Mouse (Mus musculus) midbrain, embryonic 10.5 days (tissue): ENCODE results near the gene Mas1. TPM values are rescaled to one million over a fixed set of nuclear protein-coding genes. Genes with fewer than 3 reads are reported as not detected.

ENCODE experiments used
- DNase-seq: peaks from one replicate; pipeline ENCODE4 v3.0.0-alpha.2; 2017; ENCODE audit warnings: low spot score
- H3K27ac ChIP-seq: fragments of 300-500 bp; sonication (generic); replicated peaks from 2 replicates; pipeline ENCODE4 v1.5.1; 2016; ENCODE audit warnings: mild to moderate bottlenecking
- H3K27me3 ChIP-seq: fragments of 300-500 bp; sonication (generic); 2 replicates; pipeline ENCODE4 v1.6.1; 2016; ENCODE audit warnings: low read depth, mild to moderate bottlenecking; ENCODE audit not compliant: poor library complexity, severe bottlenecking
- H3K36me3 ChIP-seq: fragments of 300-500 bp; sonication (generic); 2 replicates; pipeline ENCODE4 v1.6.1; 2016; ENCODE audit warnings: mild to moderate bottlenecking, moderate library complexity
- H3K4me1 ChIP-seq: fragments of 300-500 bp; sonication (generic); 2 replicates; pipeline ENCODE4 v1.6.1; 2016
- H3K4me3 ChIP-seq: fragments of 300-500 bp; sonication (generic); 2 replicates; pipeline ENCODE4 v1.5.1; 2016; ENCODE audit warnings: mild to moderate bottlenecking, moderate library complexity
- H3K9me3 ChIP-seq: fragments of 300-500 bp; sonication (generic); replicated peaks from 2 replicates; pipeline ENCODE4 v1.6.1; 2016; ENCODE audit warnings: mild to moderate bottlenecking
- WGBS: fragments of 180-500 bp; shearing (Covaris S2); methylation state at CpG from one replicate; pipeline ENCODE4 v1.1.7; 2016; 5-methylcytosine and 5-hydroxymethylcytosine counted together
- polyA plus RNA-seq: library from polyadenylated mRNA; unstranded; fragments of >200 nt; fragmentation: Nextera tagmentation; extraction: Ambion mirVana; gene quantifications from 2 replicates; pipeline ENCODE4 v1.2.1, GENCODE M21; 2016

Mas1 gene
- polyA plus RNA-seq, 1 experiment from 2014 or later: 0.27 TPM

DNA sequence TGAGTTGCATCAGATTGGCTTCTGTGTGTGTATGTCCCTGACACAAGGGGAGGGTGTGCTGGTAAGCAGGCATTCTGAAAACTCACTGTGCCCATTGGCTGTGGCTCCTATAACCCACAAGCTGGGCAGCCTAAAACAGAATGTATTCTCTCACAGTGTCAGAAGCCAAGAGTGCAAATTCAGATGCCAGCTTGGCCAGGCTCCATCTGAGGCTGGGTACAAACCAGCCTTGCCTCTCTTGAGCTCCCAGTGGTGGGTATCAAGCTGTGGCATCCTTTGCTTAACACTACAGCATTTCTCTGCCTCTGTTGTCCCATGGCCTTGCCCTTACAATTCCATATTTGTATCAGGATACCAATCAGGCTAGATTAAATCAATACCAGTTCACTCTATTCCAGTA lies 3.8 kb downstream of the Mas1 start:
- Histone ChIP-seq H3K9me3 (no peaks in the 10 kb centered on the region), H3K27ac (no peak overlapping the region), H3K4me1 (no peaks in the 10 kb centered on the region), H3K27me3 (no peaks in the 10 kb centered on the region), H3K4me3 (no peak overlapping the region), H3K36me3 (no peaks in the 10 kb centered on the region)
- DNase-seq: no peak

DNA sequence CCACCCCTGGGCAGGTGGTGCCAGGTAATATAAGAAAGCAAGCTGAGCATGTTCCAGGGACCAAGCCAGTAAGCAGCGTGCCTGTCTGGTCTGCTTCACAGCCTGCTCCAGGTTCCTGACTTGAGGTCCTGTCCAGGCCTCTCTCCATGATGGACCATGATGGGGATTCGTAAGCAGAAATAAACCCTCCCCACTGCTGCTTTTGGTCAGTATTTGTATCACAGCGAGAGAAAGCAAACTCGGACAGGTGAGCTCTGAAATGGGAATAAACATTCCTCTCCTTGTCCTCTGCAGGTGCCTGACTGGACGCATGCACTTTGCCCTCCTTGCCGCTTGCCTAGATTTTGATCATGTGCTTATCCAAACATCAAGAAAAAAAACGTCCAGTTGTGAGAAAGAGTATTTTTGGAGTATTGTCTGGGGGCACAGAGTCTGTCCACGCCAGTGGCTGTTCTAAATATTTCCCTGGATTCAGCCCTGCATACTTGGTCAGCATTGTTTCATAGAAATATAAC lies 8.9 kb downstream of the Mas1 start:
- H3K36me3 ChIP-seq: no peaks in the 10 kb centered on the region
- DNase-seq: no peak
- no peaks in the 10 kb centered on the region for H3K4me1 ChIP-seq
- H3K4me3 ChIP-seq: no peak overlapping the region
- H3K27me3 ChIP-seq: no peaks in the 10 kb centered on the region
- H3K9me3 ChIP-seq: no peaks in the 10 kb centered on the region
- H3K27ac ChIP-seq: no peak overlapping the region
- WGBS: 81% methylated on average over 8 of the region's 8 CpGs

DNA sequence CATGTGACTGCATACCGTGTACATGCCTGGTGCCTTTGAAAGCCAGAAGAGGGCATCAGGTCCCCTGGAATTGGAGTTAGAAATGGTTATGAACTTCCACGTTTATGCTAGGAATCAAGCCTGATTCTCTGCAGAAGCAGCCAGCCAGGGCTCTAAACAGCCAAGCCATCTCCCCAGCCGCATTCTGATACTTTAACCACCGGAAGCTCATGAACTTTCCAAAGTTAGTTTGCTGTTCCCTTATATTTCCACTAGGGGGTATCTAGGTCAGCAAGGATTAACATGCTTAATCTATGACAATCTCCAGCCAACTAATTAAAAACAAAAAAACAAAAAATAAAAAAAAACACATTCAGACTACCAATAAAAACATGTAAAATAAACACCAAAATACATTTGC lies 9.9 kb downstream of the Mas1 start:
- Histone ChIP-seq H3K4me1 (no peaks in the 10 kb centered on the region), H3K9me3 (no peaks in the 10 kb centered on the region), H3K36me3 (no peaks in the 10 kb centered on the region), H3K4me3 (no peak overlapping the region), H3K27ac (no peak overlapping the region), H3K27me3 (no peaks in the 10 kb centered on the region)
- DNase-seq: no peak
- 49% methylated on average over 4 of the region's 4 CpGs for WGBS

DNA sequence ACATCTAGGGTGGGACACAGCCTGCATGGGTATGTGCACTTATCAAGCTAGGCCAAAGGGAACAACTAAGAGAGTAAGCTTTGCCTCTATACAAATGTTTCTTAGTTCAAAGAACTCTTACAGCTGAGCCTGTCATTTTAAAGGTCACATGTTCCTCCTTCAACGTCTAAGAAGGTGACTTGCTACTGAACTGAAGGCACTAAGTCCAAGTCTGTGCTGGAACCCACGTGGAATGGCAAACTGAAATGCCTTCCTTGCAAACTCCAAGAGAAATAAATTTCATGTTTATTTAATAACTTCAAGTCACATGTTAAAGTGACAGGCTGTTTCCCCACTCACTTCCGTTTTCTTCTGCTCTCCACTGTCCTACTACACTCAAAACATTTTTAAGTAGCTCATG lies 10.5 kb downstream of the Mas1 start:
- WGBS: 70% methylated on average over 3 of the region's 3 CpGs
- Histone ChIP-seq H3K36me3 (no peaks in the 10 kb centered on the region), H3K9me3 (no peaks in the 10 kb centered on the region), H3K27ac (no peak overlapping the region), H3K4me3 (no peak overlapping the region), H3K4me1 (no peaks in the 10 kb centered on the region), H3K27me3 (no peaks in the 10 kb centered on the region)
- DNase-seq: no peak

DNA sequence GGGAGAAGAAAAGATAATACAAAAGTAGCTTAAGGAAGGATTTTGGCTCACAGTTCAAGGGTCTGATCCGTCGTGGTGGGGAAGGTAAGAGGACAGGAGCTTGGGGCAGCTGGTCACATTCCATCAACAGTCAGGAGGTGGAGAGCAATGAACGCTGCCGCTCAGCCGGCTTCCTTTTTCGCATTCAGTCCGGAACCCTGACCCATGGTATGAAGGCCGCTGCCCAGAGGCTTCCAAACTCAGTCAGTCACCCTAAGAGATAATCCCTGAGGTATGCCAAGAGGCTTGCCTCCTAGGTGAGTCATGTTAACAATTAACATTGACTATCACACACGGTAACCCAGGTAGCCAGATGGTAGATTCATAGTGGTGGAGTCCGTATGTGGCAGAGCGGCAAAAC lies 13.6 kb downstream of the Mas1 start:
- no peak for DNase-seq
- no peak overlapping the region for H3K27ac ChIP-seq
- no peaks in the 10 kb centered on the region for H3K27me3 ChIP-seq
- no peaks in the 10 kb centered on the region for H3K9me3 ChIP-seq
- no peak overlapping the region for H3K4me3 ChIP-seq
- no peaks in the 10 kb centered on the region for H3K4me1 ChIP-seq
- WGBS: 94% methylated on average over 11 of the region's 11 CpGs
- no peaks in the 10 kb centered on the region for H3K36me3 ChIP-seq

DNA sequence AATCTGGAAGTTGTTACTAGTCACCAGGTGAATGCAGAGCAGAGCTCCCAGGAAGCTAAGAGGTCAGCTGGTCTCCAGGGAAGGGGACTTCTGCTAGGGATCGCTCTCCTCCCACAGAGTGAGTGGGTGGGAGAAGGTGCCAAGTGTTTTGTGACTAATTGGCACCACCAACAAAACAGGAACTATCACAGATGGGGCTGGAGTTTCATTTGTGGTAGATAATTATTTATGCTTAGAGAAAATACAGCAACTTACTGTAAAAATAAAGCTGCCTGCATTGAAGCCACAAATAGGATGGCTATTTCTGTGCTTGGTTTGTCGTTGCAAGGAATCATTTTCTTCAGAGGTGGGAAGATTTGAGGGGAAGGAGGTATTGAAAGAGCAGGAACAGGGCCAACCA lies 14.1 kb downstream of the Mas1 start:
- H3K36me3 ChIP-seq: no peaks in the 10 kb centered on the region
- no peaks in the 10 kb centered on the region for H3K27me3 ChIP-seq
- no peak overlapping the region for H3K4me3 ChIP-seq
- no peaks in the 10 kb centered on the region for H3K9me3 ChIP-seq
- 87% methylated on average over 2 of the region's 2 CpGs for WGBS
- no peaks in the 10 kb centered on the region for H3K4me1 ChIP-seq
- no peak overlapping the region for H3K27ac ChIP-seq
- no peak for DNase-seq

DNA sequence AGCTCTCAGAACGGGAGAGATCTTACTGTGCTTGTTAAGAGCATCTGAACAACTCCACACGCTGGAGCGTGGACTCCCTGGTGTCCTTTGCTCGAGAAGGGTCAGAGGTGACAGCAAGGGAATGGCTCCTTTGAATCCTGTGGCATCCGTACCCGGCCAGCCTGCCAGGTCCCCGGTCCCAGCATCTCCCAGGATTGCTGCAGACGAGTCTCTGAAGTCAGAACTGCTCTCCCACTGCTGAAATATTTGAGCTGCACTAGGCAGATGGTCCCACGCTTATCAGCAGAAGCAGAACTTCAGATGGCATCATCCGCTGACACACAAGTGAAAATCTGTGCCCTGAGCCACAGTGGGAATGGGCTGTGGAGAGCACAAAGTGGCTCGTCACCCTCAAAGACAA lies 16.3 kb downstream of the Mas1 start:
- H3K4me1 ChIP-seq: no peaks in the 10 kb centered on the region
- WGBS: 78% methylated on average over 11 of the region's 11 CpGs
- no peak overlapping the region for H3K27ac ChIP-seq
- H3K36me3 ChIP-seq: no peaks in the 10 kb centered on the region
- H3K4me3 ChIP-seq: no peak overlapping the region
- H3K9me3 ChIP-seq: no peaks in the 10 kb centered on the region
- no peak for DNase-seq
- H3K27me3 ChIP-seq: no peaks in the 10 kb centered on the region

DNA sequence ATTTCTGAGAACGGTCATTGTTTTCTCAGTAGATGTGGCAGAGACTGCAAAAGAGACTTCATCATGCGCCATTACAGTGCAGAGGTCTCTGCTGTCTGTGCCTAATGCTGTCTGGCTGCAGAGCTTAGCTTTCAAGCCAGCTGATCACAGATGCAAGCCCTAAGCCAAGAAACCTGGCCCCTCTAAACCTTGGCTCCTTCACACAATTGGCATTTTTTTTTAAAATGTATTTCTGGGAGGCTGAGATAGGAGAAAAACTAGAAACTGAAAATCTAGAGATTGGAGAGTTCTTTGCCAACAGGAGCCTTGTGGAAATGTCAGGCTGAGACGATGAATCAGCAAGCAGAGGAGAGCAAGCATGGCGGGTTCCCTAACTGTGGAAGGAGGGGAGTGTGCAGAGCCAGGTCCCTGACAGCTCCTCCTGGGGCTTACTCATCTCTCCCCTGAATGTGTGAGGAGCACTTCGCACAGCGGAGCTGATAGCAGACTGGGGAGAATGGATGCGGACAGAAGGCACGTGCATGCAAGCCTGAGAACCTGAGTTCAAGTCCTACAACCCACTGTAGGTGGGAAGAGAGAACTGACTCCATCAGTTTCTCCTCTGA lies 18.1 kb downstream of the Mas1 start:
- no peaks in the 10 kb centered on the region for H3K9me3 ChIP-seq
- no peak overlapping the region for H3K27ac ChIP-seq
- H3K4me3 ChIP-seq: no peak overlapping the region
- no peak for DNase-seq
- WGBS: 89% methylated on average over 8 of the region's 8 CpGs
- H3K36me3 ChIP-seq: no peaks in the 10 kb centered on the region
- H3K27me3 ChIP-seq: no peaks in the 10 kb centered on the region
- H3K4me1 ChIP-seq: no peaks in the 10 kb centered on the region

DNA sequence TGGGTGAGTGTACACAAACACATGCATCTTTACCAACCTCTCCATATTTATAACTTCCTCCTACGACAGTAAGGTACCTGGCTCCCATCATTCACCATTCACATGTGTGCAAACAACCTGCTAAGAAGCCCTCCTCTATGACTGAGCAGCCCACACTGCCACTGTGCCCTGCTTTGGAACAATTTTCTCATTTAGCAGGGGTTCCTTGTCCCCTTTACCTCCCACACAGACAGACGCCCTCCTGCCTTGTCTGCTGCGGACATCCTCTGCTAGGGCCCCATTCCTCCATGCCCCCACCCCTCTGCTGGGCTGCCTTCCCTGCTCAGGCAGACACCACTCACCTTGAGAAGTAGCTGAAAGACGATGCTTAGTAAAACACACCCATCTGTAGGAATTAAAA lies 20.2 kb downstream of the Mas1 start:
- Histone ChIP-seq H3K9me3 (no peaks in the 10 kb centered on the region), H3K4me1 (no peaks in the 10 kb centered on the region), H3K27me3 (no peaks in the 10 kb centered on the region), H3K36me3 (no peaks in the 10 kb centered on the region), H3K4me3 (no peak overlapping the region), H3K27ac (no peak overlapping the region)
- 71% methylated on average over 4 of the region's 4 CpGs for WGBS
- DNase-seq: no peak

DNA sequence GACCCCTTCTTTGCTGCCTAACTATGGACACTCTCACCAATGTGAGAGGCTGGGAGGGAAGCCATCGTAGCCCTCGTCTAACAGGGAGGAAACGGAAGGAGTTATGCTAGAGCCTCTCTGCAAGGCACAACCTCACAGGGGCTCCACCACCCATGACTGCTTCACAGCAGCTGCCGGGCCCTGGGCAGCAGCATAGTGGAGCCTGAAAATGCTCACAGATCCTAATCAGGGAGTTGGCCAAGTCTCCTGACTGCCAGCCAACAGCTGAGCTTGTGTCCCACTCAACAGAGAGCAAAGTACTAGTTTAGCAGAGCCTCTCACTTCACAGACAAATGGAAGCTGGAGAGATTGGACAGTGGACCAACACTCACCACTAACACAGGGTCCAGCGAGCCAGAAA lies 21.5 kb downstream of the Mas1 start:
- no peak overlapping the region for H3K27ac ChIP-seq
- DNase-seq: no peak
- no peak overlapping the region for H3K4me3 ChIP-seq
- H3K27me3 ChIP-seq: no peaks in the 10 kb centered on the region
- no peaks in the 10 kb centered on the region for H3K36me3 ChIP-seq
- WGBS: 84% methylated on average over 5 of the region's 5 CpGs
- H3K9me3 ChIP-seq: no peaks in the 10 kb centered on the region
- H3K4me1 ChIP-seq: no peaks in the 10 kb centered on the region

DNA sequence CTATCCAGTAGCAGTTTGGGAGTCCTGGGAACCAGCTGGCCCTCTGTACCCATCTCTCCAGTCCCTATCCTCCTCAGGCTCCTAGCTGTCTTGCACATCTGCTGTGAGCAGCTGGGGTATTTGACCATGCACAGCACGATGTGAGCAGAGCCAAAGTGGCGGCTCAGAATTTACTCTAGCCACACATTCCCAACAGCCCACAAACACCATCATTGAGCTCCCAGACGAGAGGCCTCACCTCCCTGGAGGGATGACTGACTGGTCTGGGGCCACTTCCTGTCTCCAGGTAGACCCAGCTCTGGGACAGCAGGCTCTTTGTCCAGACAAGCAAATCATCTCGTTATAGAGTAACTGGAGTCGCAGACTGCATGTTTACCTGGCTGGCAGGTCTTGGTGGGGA lies 22.1 kb downstream of the Mas1 start:
- Histone ChIP-seq H3K27ac (no peak overlapping the region), H3K36me3 (no peaks in the 10 kb centered on the region), H3K4me3 (no peak overlapping the region), H3K27me3 (no peaks in the 10 kb centered on the region), H3K4me1 (no peaks in the 10 kb centered on the region), H3K9me3 (no peaks in the 10 kb centered on the region)
- 65% methylated on average over 5 of the region's 5 CpGs for WGBS
- DNase-seq: no peak

DNA sequence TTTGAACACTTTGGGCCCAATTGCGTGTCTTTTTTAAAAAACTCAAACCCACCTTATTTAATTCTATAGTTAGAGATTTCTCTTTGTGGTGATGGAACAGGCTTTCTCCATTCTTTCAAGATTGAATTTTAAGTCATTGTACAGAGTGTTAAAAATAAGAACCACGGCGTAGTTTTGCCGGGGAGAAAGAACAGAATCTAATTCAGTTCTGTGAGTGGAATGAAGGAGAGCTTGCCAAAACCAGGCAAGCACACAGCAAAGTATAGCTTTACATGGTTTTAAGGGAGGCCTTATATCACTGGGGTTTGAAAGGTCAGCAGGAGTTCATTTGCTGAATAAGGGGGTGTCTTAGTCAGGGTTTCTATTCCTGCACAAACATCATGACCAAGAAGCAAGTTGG lies 23.4 kb downstream of the Mas1 start:
- no peak for DNase-seq
- Histone ChIP-seq H3K27ac (no peak overlapping the region), H3K4me3 (no peak overlapping the region), H3K4me1 (no peaks in the 10 kb centered on the region), H3K9me3 (no peaks in the 10 kb centered on the region), H3K27me3 (no peaks in the 10 kb centered on the region), H3K36me3 (no peaks in the 10 kb centered on the region)
- WGBS: 92% methylated on average over 4 of the region's 4 CpGs

DNA sequence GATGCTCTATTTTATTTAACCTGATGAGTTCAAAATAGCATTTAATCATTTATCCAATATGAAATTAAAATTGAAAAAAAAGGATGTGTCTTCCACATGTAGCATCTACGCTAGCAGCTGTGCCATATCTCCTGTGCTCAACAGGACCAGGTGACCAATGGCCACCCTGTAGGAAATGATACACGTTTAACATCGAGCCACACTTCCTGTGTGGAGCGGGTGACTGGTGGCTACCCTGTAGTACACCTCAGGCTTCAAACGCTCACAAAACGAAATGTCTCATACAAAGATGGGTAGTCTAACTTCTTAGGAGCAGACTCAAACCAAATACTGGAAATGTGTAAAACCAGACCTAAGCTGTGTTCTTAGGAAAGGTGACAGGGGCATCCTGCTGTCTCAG lies 24.1 kb downstream of the Mas1 start:
- WGBS: 87% methylated on average over 6 of the region's 6 CpGs
- DNase-seq: no peak
- no peaks in the 10 kb centered on the region for H3K36me3 ChIP-seq

More for the DNA sequence above, 24.1 kb downstream of the Mas1 start:
- H3K4me1 ChIP-seq: no peaks in the 10 kb centered on the region
- H3K27me3 ChIP-seq: no peaks in the 10 kb centered on the region
- no peak overlapping the region for H3K4me3 ChIP-seq
- H3K9me3 ChIP-seq: no peaks in the 10 kb centered on the region
- H3K27ac ChIP-seq: no peak overlapping the region
